Mouse (Mus musculus) left cerebral cortex, adult 6 months (tissue): ENCODE measurements around the gene Gm14408. TPM values are rescaled to one million over a fixed set of nuclear protein-coding genes. Genes with fewer than 3 reads are reported as not detected.

Source experiments
- long read RNA-seq, 2 experiments: library from polyadenylated mRNA; unstranded; transcript quantifications; one replicate each; pipeline ENCODE4 v2.0.0; 2019 to 2020
- polyA plus RNA-seq: library from polyadenylated mRNA; unstranded; fragments of <200 nt; fragmentation: Nextera tagmentation; gene quantifications from 2 replicates; pipeline ENCODE4 v1.2.3, GENCODE M21; 2021

Gene Gm14408
- polyA plus RNA-seq = not detected in 2 replicates
- long read RNA-seq, experiment 1 = 0 reads
- long read RNA-seq, experiment 2 = 0 reads

DNA sequence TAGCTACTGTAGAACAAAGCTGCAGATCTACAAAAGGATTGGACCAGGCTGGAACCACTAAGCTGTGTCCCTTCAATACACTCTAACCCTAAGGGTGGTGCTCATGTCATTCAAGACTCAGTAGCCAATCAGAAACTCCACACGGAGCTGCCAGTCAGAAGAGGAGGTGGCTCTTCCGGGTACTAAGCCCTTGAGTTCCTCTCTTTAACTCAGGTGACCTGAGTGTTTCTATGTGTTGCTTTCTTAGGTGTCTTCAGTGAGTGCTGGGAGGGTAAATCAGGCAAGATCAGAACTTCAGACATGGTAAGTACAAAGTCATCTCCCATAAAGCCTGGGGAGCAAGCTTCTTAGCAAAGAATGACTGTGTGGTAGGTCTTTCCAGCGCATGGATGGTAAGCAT lies at the start of gene Gm14408:
Gene Gm14408 (plus strand): TSS at position 301 of the 400 bp plus-strand sequence.

DNA sequence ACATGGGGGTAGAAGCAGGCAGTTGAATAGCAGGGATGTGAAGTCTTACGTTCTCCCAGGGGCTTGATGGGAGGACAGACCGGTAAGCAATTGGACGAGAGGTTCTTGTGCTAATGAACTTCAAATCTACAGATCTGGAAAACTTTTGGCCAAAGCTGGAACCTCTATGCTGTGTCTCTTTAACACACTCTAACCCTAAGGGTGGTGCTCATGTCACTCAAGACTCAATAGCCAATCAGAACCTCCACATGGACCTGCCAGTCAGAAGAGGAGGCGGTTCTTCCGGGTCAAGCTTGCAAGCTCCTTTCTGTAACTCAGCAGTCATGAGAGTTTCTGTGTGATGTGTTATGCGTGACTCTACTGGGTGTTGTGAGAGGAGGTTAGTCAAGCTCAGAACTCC lies 32.6 kb upstream of the Gm14408 start, which contains the start of gene Gm14295:
Gene Gm14295 (plus strand): TSS at position 301 of the 400 bp plus-strand sequence.

Other genes with a start within 250 kb of the Gm14408 start
- 39.2 and 46.9 TPM in 2 replicates for gene Gm14308, start 194.8 kb upstream of the Gm14408 start, polyA plus RNA-seq
- gene Zfp973, start 160.6 kb upstream of the Gm14408 start, polyA plus RNA-seq = 10.0 and 11.8 TPM in 2 replicates
- 48.0 and 62.3 TPM in 2 replicates for gene Gm14305, start 122.8 kb upstream of the Gm14408 start, polyA plus RNA-seq
- 56.3 and 70.8 TPM in 2 replicates for gene Gm14295, start 32.5 kb upstream of the Gm14408 start, polyA plus RNA-seq
- 16.3 and 18.6 TPM in 2 replicates for gene Gm14296, start 96.7 kb downstream of the Gm14408 start, polyA plus RNA-seq
- gene Gm14419, start 169.8 kb downstream of the Gm14408 start, polyA plus RNA-seq = 30.5 and 50.3 TPM in 2 replicates
- not detected in 2 replicates for gene Gm14401, start 243.2 kb downstream of the Gm14408 start, polyA plus RNA-seq